Mouse (Mus musculus) liver, embryonic 15.5 days (tissue): ENCODE results near the gene Pgam1. TPM values are rescaled to one million over a fixed set of nuclear protein-coding genes. Genes with fewer than 3 reads are reported as not detected.

Experiments
- ATAC-seq: fragments of 200-750 bp; cut with Nextera tagmentation; 2 replicates; pipeline ENCODE4 v1.8.0; 2017; ENCODE audit warnings: moderate number of reproducible peaks, mild to moderate bottlenecking, moderate library complexity; ENCODE audit not compliant: insufficient read depth
- H3K27ac ChIP-seq: fragments of 300-500 bp; sonication (generic); replicated peaks from 2 replicates; pipeline ENCODE4 v1.5.1; 2015; ENCODE audit warnings: mild to moderate bottlenecking, inconsistent platforms
- H3K27me3 ChIP-seq: fragments of 300-500 bp; sonication (generic); 2 replicates; pipeline ENCODE4 v1.6.1; 2015; ENCODE audit warnings: mild to moderate bottlenecking, inconsistent platforms
- H3K36me3 ChIP-seq: fragments of 300-500 bp; sonication (generic); replicated peaks from 2 replicates; pipeline ENCODE4 v1.6.1; 2015; ENCODE audit warnings: moderate library complexity, mild to moderate bottlenecking, inconsistent platforms
- H3K4me1 ChIP-seq: fragments of 300-500 bp; sonication (generic); replicated peaks from 2 replicates; pipeline ENCODE4 v1.6.1; 2015; ENCODE audit warnings: inconsistent platforms
- H3K4me2 ChIP-seq: fragments of 300-500 bp; sonication (generic); 2 replicates; pipeline ENCODE4 v1.6.1; 2015; ENCODE audit warnings: moderate library complexity, mild to moderate bottlenecking, inconsistent platforms
- H3K4me3 ChIP-seq: fragments of 300-500 bp; sonication (generic); replicated peaks from 2 replicates; pipeline ENCODE4 v1.5.1; 2015; ENCODE audit warnings: mild to moderate bottlenecking, inconsistent platforms
- H3K9ac ChIP-seq: fragments of 300-500 bp; sonication (generic); 2 replicates; pipeline ENCODE4 v1.6.1; 2015; ENCODE audit warnings: moderate library complexity, mild to moderate bottlenecking, inconsistent platforms
- H3K9me3 ChIP-seq: fragments of 300-500 bp; sonication (generic); replicated peaks from 2 replicates; pipeline ENCODE4 v1.6.1; 2016; ENCODE audit warnings: inconsistent platforms
- WGBS: fragments of 180-500 bp; shearing (Covaris S2); methylation state at CpG from one replicate; pipeline ENCODE4 v1.1.7; 2015; ENCODE audit warnings: mixed read lengths; ENCODE audit not compliant: insufficient replicate concordance; 5-methylcytosine and 5-hydroxymethylcytosine counted together
- polyA plus RNA-seq: library from polyadenylated mRNA; unstranded; fragments of >200 nt; fragmentation: Nextera tagmentation; extraction: Ambion mirVana; gene quantifications from 2 replicates; pipeline ENCODE4 v1.2.1, GENCODE M21; 2015

The Pgam1 gene
- polyA plus RNA-seq, 1 experiment from 2014 or later: 267 TPM

- H3K4me3 ChIP-seq: no peak overlapping the region
- H3K27me3 ChIP-seq: no peaks in the 10 kb centered on the region
- H3K27ac ChIP-seq: no peak overlapping the region
- H3K9ac ChIP-seq: no peak overlapping the region
- no peak for ATAC-seq
- 72% methylated on average over 1 of the region's 1 CpGs for WGBS
- peaks cover 27% of the 10 kb centered on the region for H3K4me1 ChIP-seq
- H3K4me2 ChIP-seq: no peak overlapping the region
- H3K36me3 ChIP-seq: peaks cover 43% of the 10 kb centered on the region
- H3K9me3 ChIP-seq: no peaks in the 10 kb centered on the region
Observed at GRCm38 (mm10) chr19:41935921-41936320, 24.2 kb downstream of the Pgam1 start.

DNA sequence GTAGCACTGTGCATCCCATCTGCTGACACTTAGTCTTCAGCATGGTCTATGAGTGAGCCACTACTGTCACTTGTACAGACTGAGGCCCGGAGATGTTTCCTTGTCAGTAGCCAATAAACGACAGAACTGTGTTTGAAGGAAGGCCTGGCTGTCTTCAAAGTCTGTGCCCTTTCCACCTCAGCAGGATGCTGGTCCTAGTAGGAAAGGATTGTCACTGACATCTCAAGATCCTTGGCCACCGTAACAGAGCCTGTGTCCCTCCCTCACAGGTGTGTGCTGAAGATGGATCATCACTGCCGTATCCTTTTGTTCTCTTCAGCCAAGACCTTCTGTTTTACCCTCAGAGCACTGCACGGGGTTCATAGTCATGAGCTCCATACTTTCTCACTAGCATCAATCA, 26.8 kb downstream of the Pgam1 start:
- Histone ChIP-seq H3K27ac (no peak overlapping the region), H3K4me2 (no peak overlapping the region), H3K4me1 (peaks cover 14% of the 10 kb centered on the region), H3K9ac (no peak overlapping the region), H3K4me3 (no peak overlapping the region), H3K9me3 (no peaks in the 10 kb centered on the region), H3K27me3 (no peaks in the 10 kb centered on the region), H3K36me3 (peaks cover 65% of the 10 kb centered on the region)
- WGBS: 78% methylated on average over 5 of the region's 5 CpGs
- ATAC-seq: no peak

DNA sequence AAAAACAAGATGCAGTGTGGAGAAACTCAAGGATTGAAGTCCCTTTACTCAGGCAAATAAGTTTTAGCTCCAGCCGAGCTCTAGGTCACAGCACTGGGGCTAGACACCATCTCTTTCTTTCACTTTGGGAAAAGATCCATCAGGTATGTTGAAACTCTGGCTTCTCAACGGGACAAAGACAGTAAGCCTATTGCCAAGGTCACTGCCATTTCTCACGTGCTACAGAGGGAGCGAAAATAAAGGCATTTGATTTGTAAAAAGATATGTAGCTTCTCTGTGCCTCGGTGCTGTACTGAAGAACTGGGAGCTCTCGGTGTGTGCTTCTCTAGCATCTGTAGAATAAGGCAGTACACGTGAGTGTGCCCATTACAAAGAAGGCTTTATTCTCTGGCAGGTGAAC, 32.1 kb downstream of the Pgam1 start:
- Histone ChIP-seq H3K4me3 (no peak overlapping the region), H3K9ac (no peak overlapping the region), H3K4me1 (no peaks in the 10 kb centered on the region), H3K27me3 (no peaks in the 10 kb centered on the region), H3K36me3 (peaks cover 96% of the 10 kb centered on the region), H3K27ac (no peak overlapping the region), H3K4me2 (no peak overlapping the region), H3K9me3 (no peaks in the 10 kb centered on the region)
- no peak for ATAC-seq
- WGBS: 71% methylated on average over 7 of the region's 7 CpGs

DNA sequence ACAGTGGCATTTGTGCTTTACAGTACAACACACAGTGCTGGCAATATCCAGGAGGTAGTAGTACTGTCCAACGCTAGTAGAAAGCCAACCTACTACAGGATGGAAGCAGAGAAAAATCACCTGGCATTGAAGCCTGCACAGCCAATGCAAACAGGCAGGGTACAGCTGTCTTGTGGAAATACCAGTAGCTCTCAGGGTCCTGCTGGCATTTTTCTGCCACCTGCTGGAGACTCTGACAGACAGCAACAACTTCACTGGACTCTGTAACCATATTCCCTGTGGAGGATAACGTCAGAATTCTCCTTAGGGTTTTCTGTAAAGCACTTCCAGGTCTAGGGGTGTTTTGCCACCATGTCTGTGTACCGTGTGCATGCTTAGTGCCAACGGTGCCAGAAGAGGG, 40.6 kb downstream of the Pgam1 start:
- Histone ChIP-seq H3K4me2 (no peak overlapping the region), H3K27ac (no peak overlapping the region), H3K4me1 (no peaks in the 10 kb centered on the region), H3K9me3 (no peaks in the 10 kb centered on the region), H3K4me3 (no peak overlapping the region), H3K27me3 (no peaks in the 10 kb centered on the region), H3K36me3 (peaks cover 100% of the 10 kb centered on the region), H3K9ac (no peak overlapping the region)
- no peak for ATAC-seq
- 72% methylated on average over 4 of the region's 4 CpGs for WGBS

GRCm38 (mm10) chr19:41953574-41953973, 41.9 kb downstream of the Pgam1 start:
- Histone ChIP-seq H3K36me3 (peaks cover 99% of the 10 kb centered on the region), H3K27me3 (no peaks in the 10 kb centered on the region), H3K4me3 (no peak overlapping the region), H3K4me1 (no peaks in the 10 kb centered on the region), H3K4me2 (no peak overlapping the region), H3K9ac (no peak overlapping the region), H3K27ac (no peak overlapping the region), H3K9me3 (no peaks in the 10 kb centered on the region)
- 87% methylated on average over 3 of the region's 3 CpGs for WGBS
- no peak for ATAC-seq

Other genes starting within 250 kb of the Pgam1 start
- gene Slit1, start 168.3 kb upstream of the Pgam1 start, polyA plus RNA-seq: 0.05 TPM in 2 replicates
- gene Arhgap19, start 109.9 kb upstream of the Pgam1 start, polyA plus RNA-seq: 26.6 and 29.4 TPM in 2 replicates
- gene Frat1, start 82.0 kb upstream of the Pgam1 start, polyA plus RNA-seq: 8.5 and 9.1 TPM in 2 replicates
- 4.4 and 4.5 TPM in 2 replicates for gene Frat2, start 63.8 kb upstream of the Pgam1 start, polyA plus RNA-seq
- gene Rrp12, start 15.8 kb upstream of the Pgam1 start, polyA plus RNA-seq: 8.5 and 8.6 TPM in 2 replicates
- gene Exosc1, start 21.5 kb downstream of the Pgam1 start, polyA plus RNA-seq: 29.2 and 31.4 TPM in 2 replicates
- gene Zdhhc16, start 21.6 kb downstream of the Pgam1 start, polyA plus RNA-seq: 33.7 and 39.6 TPM in 2 replicates
- gene Mms19, start 69.2 kb downstream of the Pgam1 start, polyA plus RNA-seq: 10.1 and 10.3 TPM in 2 replicates
- 5.2 and 6.3 TPM in 2 replicates for gene Ubtd1, start 69.8 kb downstream of the Pgam1 start, polyA plus RNA-seq
- 0.17 and 0.21 TPM in 2 replicates for gene Ankrd2, start 124.1 kb downstream of the Pgam1 start, polyA plus RNA-seq
- 50.6 and 59.0 TPM in 2 replicates for gene Hoga1, start 133.7 kb downstream of the Pgam1 start, polyA plus RNA-seq
- 0.22 and 0.26 TPM in 2 replicates for gene 4933411K16Rik, start 140.3 kb downstream of the Pgam1 start, polyA plus RNA-seq
- gene Morn4, start 174.4 kb downstream of the Pgam1 start, polyA plus RNA-seq: 1.4 TPM in 2 replicates
- gene Pi4k2a, start 178.5 kb downstream of the Pgam1 start, polyA plus RNA-seq: 10.5 and 11.1 TPM in 2 replicates
- gene Avpi1, start 217.1 kb downstream of the Pgam1 start, polyA plus RNA-seq: 19.9 and 25.0 TPM in 2 replicates
- gene Marveld1, start 235.5 kb downstream of the Pgam1 start, polyA plus RNA-seq: 3.2 and 4.7 TPM in 2 replicates